Mouse (Mus musculus) inflammation-experienced regulatory T-cells, adult 6 months (primary cell): ENCODE data around the gene Mtrf1l. TPM values are rescaled to one million over a fixed set of nuclear protein-coding genes. Genes with fewer than 3 reads are reported as not detected.

Experiments used
- ATAC-seq: one replicate; pipeline ENCODE4 v1.8.0; 2017
- polyA plus RNA-seq, 3 experiments: library from polyadenylated mRNA; unstranded; fragments of 100-300 nt; shearing (Covaris generic); gene quantifications; one replicate each; pipeline ENCODE4 v1.2.1; 2017

The Mtrf1l gene
- polyA plus RNA-seq, 3 experiments from 2014 or later = 3.6 to 9.8 (median 5.2) TPM

DNA sequence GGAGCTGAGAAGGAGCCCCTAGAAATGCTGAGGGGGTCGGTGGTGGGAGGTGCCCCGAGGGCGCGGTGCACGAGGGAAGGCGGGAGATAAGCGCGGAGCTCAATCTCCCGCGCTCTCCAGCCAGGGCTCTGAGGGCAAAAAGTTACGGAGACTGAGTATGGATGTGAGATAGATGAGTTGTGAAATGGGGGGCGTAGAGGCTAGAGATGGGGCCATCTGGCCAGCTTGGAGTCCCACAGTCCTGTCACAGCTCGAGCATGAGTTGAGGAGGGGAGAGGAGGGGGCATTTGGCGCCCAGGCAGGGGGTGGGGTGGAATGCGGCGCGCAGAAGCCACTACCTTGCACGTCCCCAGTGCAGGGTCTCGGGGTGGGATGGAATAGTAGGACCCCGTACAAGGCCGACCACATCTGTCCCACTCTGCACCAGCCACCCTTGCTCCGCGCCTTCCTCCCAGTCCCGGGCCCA lies 19.0 kb downstream of the Mtrf1l start:
- no peak for ATAC-seq

DNA sequence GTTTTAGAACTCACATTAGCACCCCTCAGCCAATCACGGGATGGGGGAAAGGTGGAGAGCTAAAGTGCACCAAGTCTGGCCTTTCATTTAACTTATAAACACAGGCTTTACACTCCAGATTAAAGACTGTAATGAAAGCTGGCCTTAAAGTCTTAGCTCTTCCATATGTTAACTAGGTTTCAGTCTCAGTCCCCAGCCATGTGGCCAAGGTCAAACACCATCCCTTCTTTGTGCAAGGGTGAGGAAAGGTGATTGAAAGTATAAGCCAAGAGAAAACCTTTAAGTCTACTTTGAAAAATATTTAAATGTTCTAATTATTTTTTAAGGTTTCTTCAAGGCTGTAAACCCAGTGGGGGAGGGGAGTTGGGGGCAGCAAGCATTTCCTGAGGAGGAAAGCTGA lies 20.0 kb downstream of the Mtrf1l start:
- no peak for ATAC-seq

DNA sequence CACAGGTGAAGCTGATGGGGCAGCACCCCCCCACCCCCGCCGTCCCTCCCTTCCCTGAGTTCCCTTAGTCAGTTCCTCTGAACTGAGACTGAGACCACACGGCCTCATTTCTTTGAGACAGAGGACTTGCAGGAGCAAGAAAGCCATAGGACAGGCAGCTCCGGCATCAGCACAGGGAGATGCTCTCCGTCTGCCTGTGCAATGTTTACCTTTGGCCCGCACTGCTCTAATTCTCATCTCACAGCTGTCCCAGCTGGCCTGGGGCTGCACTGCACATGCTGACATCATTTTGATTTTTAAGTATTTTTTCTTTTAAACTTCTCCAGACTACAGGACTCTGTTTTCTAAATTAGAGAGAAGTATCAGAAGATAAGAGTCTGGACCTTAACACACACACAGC lies 20.8 kb downstream of the Mtrf1l start:
- no peak for ATAC-seq

DNA sequence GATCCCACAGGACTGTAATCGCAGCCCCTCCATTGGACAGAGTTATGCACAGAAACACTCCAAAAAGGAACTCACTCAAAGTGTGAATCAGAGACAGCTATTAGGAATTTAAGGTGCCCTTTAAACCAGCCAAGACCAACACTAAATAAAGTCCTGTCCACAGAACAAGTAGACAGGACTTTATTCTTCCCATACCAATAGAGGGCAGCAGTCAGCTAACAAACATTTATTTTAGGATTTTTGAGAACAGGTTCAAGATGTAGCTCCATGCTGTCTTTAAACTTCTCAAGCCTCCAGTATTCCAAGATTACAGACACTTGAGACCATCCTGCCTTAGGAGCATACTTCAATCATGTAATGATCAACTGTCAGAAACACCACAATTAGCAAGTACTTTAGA lies 23.2 kb downstream of the Mtrf1l start:
- ATAC-seq = no peak

DNA sequence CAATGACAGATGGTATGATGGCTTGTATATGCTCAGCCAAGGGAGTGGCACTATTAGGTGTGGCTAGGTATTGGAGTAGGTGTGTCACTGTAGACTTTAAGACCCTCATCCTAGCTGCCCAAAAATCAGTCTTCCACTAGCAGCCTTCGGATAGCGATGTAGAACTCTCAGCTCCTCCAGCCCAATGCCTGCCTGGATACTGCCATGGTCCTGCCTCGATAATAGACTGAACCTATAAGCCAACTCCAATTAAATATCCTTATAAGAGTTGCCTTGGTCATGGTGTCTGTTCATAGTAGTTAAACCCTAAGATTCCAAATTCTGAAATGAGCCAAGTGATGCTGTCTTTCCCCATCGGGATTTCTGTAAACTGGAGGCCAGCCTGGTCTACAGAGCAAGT lies 25.6 kb downstream of the Mtrf1l start:
- ATAC-seq = no peak

DNA sequence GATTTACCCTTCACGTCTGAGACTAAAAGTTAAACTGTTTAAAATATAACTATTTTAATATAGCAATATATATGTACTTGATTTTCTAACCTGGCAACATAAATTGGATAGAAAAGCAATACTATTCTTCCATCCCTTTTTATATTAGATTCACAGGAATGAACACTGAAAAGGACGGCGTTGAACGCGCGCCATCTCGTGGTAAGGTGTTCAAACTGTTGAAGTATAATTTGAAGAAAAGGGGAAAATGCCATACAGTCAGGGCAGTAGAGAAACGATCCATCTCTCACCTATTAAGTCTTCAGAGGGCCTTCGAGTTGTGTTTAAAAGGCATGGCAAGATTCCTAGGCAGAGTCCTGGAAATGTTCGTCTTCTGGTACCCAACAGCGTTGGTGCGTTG lies 33.1 kb downstream of the Mtrf1l start:
- no peak for ATAC-seq

DNA sequence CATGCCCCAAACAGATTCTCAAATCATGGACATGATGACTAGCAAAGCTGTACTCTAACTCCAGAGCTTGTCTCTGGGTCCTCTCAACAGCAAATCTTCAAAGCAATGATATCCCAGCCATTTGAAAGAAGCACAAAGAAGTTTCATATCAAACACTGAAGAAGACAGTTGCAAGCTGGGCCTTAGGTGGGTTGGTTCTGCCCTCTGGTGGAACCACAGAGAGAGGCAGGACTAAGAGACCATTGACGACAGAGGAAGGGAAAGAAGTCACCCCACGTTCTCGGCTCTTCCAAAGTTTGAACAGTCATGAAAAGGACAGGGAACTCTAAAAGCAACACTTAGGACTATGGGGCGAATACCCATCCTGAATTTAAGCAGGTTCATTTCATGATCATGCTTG lies 36.8 kb downstream of the Mtrf1l start:
- ATAC-seq = no peak

Other genes with a start within 250 kb of the Mtrf1l start
- not detected for gene Myct1, start 230.1 kb downstream of the Mtrf1l start, polyA plus RNA-seq
- not detected for gene Vip, start 184.7 kb downstream of the Mtrf1l start, polyA plus RNA-seq
- gene Fbxo5, start 18.3 kb downstream of the Mtrf1l start, polyA plus RNA-seq = 10 to 100 TPM; 13.7 to 95.2 (median 16.8) TPM
- gene Rgs17, start 98.5 kb upstream of the Mtrf1l start, polyA plus RNA-seq = not detected